Mouse (Mus musculus) spleen, adult 12 weeks (tissue): ENCODE results near the gene Strc.
A peak's percentile ranks its signal among the peaks of the same experiment; 100 is the strongest.
"Not testable (repeated sequence)": the region's sequence is repeated elsewhere in the genome, so short reads cannot be mapped to it uniquely, and the experiment has no call there.

Source experiments
- DNase-seq: peaks from one replicate; pipeline ENCODE4 v3.0.0; 2022; ENCODE audit warnings: low spot score

Strc gene

GRCm38 (mm10) chr2:121386961-121387575, at the start of gene Strc:
Gene Strc (minus strand): TSS chr2:121387168.
- not testable (repeated sequence) for DNase-seq

DNA sequence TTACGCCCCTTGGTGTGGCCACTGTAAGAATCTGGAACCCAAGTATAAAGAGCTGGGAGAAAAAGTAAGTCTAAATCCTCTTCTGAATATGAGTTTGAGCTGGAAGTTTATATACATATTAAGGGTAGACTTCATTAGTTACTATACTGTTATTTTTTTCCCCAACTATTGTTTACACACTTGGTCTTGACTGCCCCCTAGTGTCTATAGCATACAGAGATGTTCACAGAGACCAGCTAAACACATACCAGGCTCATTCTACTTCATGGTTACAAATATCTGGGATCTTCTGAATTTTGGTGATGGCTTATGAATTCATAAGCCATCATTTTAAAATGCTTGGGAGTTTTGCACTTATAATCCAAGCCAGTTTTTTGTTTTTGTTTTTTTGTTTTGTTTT, 47.9 kb upstream of the Strc start:
- no peak for DNase-seq

DNA sequence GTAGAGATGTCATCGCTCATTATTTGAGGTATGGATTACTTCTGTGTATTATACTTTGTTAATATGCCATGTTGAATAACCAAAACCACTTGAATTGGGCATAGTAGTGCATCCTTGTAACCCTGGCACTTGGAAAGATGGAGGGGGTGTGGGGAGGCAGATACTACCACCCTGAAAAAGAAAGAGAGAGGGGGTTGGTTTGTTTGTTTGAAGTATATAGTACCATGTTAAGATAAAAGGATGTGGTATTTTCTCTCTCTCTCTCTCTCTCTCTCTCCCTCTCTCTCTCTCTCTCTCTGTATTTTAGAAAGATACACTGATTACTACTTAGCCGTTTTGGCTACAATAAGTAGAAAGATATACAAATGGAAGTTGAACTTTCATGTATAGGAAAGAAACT, 38.9 kb upstream of the Strc start:
- no peak for DNase-seq

GRCm38 (mm10) chr2:121423166-121423565, 36.2 kb upstream of the Strc start:
- DNase-seq: no peak

DNA sequence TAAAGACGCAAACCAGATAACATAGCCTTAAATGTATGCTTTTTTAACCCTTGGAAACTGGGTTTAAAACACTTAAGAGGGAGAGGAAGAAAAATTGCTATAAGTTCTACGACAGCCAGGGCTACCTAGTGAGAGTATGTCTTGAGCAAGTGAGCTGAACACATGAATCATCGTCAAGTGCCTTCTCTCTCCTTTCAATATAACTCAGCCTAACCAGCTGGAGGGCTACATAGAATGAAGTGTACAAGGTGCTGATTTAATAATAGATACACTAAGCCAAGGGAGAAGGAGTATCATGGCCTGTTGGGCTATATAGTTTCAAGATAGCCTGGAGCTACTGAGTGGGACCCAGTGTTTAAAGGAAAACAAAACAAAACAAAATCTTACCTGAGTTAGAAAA, 31.5 kb upstream of the Strc start:
- no peak for DNase-seq

- no peak for DNase-seq
Observed at GRCm38 (mm10) chr2:121416356-121416755, 29.4 kb upstream of the Strc start.

GRCm38 (mm10) chr2:121415591-121415990, 28.6 kb upstream of the Strc start:
- DNase-seq: no peak

- no peak for DNase-seq
Observed at GRCm38 (mm10) chr2:121415103-121415502, 28.1 kb upstream of the Strc start.

GRCm38 (mm10) chr2:121414139-121414685, 27.2 kb upstream of the Strc start:
- DNase-seq: no peak

DNA sequence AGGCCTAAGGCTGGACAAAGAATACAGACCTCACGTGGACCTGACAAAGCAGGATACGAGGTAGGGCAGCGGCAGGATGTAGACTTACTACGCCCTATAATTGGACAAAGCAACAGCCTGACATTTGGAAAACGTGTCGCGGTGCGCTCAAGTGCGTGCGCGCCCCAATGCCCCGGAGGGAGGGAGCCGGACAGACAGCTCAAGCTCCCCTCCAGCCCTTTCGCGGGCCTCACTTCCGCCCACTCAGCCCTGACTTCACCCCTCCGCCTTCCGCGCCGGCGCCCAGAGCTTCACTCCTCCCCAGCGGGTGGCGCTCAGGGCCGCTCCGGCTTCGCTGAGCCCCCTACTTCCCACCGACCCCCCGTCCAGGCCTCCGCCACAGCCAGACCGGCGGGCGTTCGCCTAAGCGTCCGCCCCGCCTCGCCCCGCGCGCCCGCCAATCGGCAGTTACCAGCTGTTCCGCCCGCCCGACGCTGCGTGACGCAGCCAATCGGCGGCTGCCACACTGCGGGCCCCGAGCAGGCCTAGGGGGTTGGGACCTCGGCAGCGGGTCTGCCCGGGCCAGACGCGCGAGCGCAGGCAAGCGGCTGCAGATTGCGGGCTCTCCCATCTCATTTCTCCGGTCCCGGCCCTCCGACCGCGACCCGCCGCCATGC, 26.5 kb upstream of the Strc start, which contains the start of the genes Pdia3 and Catsper2:
Gene Pdia3, plus strand, starts transcription at position 389 of the 656 bp plus-strand sequence.
Gene Catsper2, minus strand, starts transcription at position 406 of the 656 bp plus-strand sequence.
- peak; percentile 94 for DNase-seq

DNA sequence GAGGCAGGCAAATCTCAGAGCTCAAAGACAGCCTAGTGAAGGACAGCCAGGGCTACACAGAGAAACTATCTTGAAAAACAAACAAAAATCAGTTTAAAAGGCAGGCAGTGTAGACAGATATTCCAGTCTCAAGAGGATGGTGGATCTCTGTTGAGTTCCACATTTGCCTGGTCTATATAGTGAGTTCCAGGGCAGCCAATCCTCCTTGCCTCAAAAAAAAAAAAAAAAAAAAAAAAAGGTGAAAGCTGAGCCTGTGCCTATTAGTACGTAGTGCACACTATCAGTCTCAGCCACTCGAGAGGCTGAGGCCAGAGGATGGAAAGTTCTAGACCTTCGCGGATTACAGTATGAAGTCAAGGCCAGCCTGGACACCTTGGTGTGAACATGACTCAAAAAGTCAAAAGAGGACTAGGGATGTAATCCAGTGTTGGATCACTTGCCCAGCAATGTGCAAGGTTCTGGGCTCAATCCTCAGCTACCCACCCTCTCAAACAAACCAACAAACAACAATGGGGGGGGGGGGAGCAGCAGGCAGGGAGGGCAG, 25.9 kb upstream of the Strc start:
- DNase-seq: no peak

- peak; percentile 58 for DNase-seq
Observed at GRCm38 (mm10) chr2:121408160-121408559, 21.2 kb upstream of the Strc start.

- DNase-seq: no peak
Observed at GRCm38 (mm10) chr2:121403296-121403695, 16.3 kb upstream of the Strc start.

- peak; percentile 46 for DNase-seq
Observed at GRCm38 (mm10) chr2:121396624-121397023, 9.7 kb upstream of the Strc start.

DNA sequence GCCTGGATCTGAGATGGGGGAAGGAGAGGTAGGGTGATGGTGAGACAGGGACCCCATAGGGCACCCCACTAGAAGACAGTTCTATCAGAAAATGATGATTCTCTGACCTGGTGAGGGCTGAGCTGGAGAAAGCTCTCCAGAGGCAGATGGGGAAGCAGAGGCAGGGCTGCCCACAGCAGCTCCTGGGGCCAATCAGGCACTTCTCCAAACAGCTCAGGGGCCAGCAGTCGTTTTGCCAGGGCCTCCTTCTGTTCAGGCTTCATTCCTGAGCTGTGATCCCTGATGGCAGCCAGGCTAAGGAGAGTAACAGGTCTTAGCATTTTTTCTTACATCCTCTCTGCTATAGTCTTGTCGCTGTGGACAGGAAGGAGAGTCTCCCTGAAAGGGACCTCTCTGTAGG, 12.2 kb downstream of the Strc start:
- DNase-seq: no peak

DNA sequence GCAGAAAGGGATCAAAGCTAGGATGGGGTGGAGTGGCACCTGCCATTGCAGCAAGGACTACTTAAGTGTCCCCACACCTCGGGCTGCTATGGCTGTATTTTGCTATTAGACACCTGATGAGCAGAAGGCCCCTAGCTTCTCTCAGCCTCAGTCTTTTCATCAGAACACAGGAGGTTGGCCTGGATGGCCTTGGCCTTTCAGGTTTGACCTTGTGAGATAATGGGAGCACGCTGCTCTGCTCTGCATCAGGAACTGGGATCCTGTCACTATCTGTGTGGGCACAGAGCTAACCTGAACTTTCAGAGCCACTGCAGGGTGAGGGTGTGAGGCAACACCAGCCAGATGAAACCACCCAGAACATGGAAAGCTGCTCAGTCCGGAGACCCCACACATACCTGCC, 14.7 kb downstream of the Strc start:
- no peak for DNase-seq

GRCm38 (mm10) chr2:121370921-121371320, 16.0 kb downstream of the Strc start:
- no peak for DNase-seq

GRCm38 (mm10) chr2:121368831-121369230, 18.1 kb downstream of the Strc start:
- no peak for DNase-seq

GRCm38 (mm10) chr2:121363656-121364055, 23.3 kb downstream of the Strc start:
- DNase-seq: no peak

GRCm38 (mm10) chr2:121359461-121359860, 27.5 kb downstream of the Strc start:
- no peak for DNase-seq

- peak; percentile 11 for DNase-seq
Observed at GRCm38 (mm10) chr2:121358381-121358780, 28.6 kb downstream of the Strc start.

GRCm38 (mm10) chr2:121357961-121358360, 29.0 kb downstream of the Strc start:
- no peak for DNase-seq

DNA sequence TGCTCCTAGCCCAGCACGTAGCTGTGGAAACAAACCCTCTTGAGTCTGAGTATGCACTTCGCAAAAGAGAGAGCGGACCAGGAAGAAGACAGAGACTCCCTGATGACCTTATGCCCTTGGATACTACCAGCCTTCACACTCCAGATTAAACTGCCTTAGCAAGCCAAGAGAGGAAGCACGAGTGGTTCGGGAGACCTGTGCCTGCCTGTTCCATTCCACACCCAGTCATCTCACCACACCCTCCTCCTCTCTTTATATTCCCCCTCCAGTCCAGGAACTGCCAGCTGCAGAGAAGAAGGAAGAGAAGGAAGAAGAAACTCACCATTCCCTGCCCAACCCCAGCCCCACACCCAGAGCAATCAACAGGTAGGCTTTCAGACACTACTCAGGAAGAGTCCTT, 29.5 kb downstream of the Strc start, which contains the start of gene Ckmt1:
Gene Ckmt1, plus strand, starts transcription at position 221 of the 400 bp plus-strand sequence.
- DNase-seq: no peak
